Mouse (Mus musculus): ENCODE results near the gene Selenbp1.

Selenbp1 gene

GRCm38 (mm10) chr3:94984312-94984711 lies 51.5 kb downstream of the Selenbp1 start:
- DNase-seq = no peak

- DNase-seq = no peak
Observed at GRCm38 (mm10) chr3:94985513-94985912, 52.7 kb downstream of the Selenbp1 start.

GRCm38 (mm10) chr3:94987578-94987977 lies 54.7 kb downstream of the Selenbp1 start:
- DNase-seq = no peak

GRCm38 (mm10) chr3:94989159-94989761 lies 56.4 kb downstream of the Selenbp1 start:
- DNase-seq = no peak
